Mouse (Mus musculus): ENCODE measurements around the gene Vmn2r57. TPM values are rescaled to one million over a fixed set of nuclear protein-coding genes. Genes with fewer than 3 reads are reported as not detected.
A peak's percentile ranks its signal among the peaks of the same experiment; 100 is the strongest.
"Not testable (repeated sequence)": the region's sequence is repeated elsewhere in the genome, so short reads cannot be mapped to it uniquely, and the experiment has no call there.

The Vmn2r57 gene
- under 1 TPM; 0.42 to 0.51 TPM for total RNA-seq (2021)
- long read RNA-seq, experiment 1, result 0 reads
- long read RNA-seq, experiment 2, result 0 reads

DNA sequence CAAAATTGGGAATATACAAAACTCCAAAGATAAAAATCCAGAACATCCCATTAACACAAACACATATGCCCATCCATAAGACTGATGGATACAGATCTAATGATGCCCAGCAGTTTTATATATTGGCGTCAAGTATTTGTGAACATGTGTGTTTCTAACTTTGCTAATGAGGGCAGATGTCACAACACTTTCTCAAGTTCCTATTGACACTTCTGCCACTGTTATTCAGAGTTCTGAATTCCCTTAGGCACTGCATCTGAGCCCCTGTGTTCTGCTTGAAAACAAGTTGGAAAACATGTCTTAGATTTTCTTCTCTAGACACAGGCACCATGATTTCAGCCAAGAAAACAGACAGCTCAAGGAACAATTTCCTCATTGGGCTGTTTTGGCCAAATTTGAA lies at the start of gene Vmn2r57:
Vmn2r57 (minus strand) TSS at position 101 of the 400 bp plus-strand sequence.
- DNase-seq (ENCODE audit: low spot score in 2 of 2), result not testable (repeated sequence)

- no peak for DNase-seq (ENCODE audit: low spot score in 2 of 2)
These were observed 49.4 kb upstream of the Vmn2r57 start for GRCm38 (mm10) chr7:41497871-41498270.

GRCm38 (mm10) chr7:41451864-41452263 lies 3.4 kb upstream of the Vmn2r57 start:
- no peak for DNase-seq (ENCODE audit: low spot score in 2 of 2)

- DNase-seq (ENCODE audit: low spot score in 2 of 2), result no peak
These were observed 54.4 kb downstream of the Vmn2r57 start for GRCm38 (mm10) chr7:41394130-41394529.

- peak; percentile 76 to 86 for DNase-seq (ENCODE audit: low spot score in 2 of 2)
These were observed 55.2 kb downstream of the Vmn2r57 start, which contains the start of gene AI987944 for GRCm38 (mm10) chr7:41393048-41393971. Gene AI987944, minus strand, starts transcription at chr7:41393379.

Other genes starting within 250 kb of the Vmn2r57 start
- 10 to 100 TPM; 11.2 to 12.2 TPM for gene AI987944, start 55.3 kb downstream of the Vmn2r57 start, total RNA-seq (2021)
- gene Gm20449, start 50.7 kb upstream of the Vmn2r57 start, total RNA-seq (2021), result under 1 TPM in 1 of 2 experiments, not detected in 1; 0.40 TPM
- 1 to 10 TPM; 8.3 to 8.5 TPM for gene AW146154, start 51.2 kb upstream of the Vmn2r57 start, total RNA-seq (2021)
- not detected for gene Gm6871, start 125.0 kb upstream of the Vmn2r57 start, total RNA-seq (2021)
- 10 to 100 TPM; 32.6 to 36.0 TPM for gene 2610021A01Rik, start 150.5 kb upstream of the Vmn2r57 start, total RNA-seq (2021)
- gene Zfp788, start 184.5 kb upstream of the Vmn2r57 start, total RNA-seq (2021), result 10 to 100 TPM; 38.7 to 43.5 TPM